Mouse (Mus musculus) activated CD4-positive, CD25-positive, alpha-beta regulatory T cell (primary cell): ENCODE measurements around the gene Vmn1r3. TPM values are rescaled to one million over a fixed set of nuclear protein-coding genes. Genes with fewer than 3 reads are reported as not detected.

ENCODE experiments used
- polyA plus RNA-seq, 2 experiments: library from polyadenylated mRNA; unstranded; fragments of 100-300 nt; shearing (Covaris generic); gene quantifications; one replicate each; pipeline ENCODE4 v1.2.1; 2017

Gene Vmn1r3
- polyA plus RNA-seq: not detected

GRCm38 (mm10) chr4:3185258-3185657, at the start of gene Vmn1r3:
TSS of gene Vmn1r3 (minus strand) at chr4:3185358.

GRCm38 (mm10) chr4:3167020-3167419, 18.1 kb downstream of the Vmn1r3 start, which contains the start of gene Vmn1r2:
TSS of gene Vmn1r2 (plus strand) at chr4:3167320.

Other genes starting within 250 kb of the Vmn1r3 start
- not detected for gene Vmn1r2, start 18.0 kb downstream of the Vmn1r3 start, polyA plus RNA-seq